Mouse (Mus musculus) layer of hippocampus, adult 2 months (tissue): ENCODE results near the gene 1190005I06Rik. TPM values are rescaled to one million over a fixed set of nuclear protein-coding genes. Genes with fewer than 3 reads are reported as not detected.

Experiments used
- DNase-seq, 2 experiments: peaks; one replicate each; pipeline ENCODE4 v3.0.0; 2022; ENCODE audit warnings: low spot score in 2 of 2
- H3K27ac ChIP-seq: fragments of 200-600 bp; 2 replicates; pipeline ENCODE4 v1.8.1; 2022
- H3K4me3 ChIP-seq: fragments of 200-600 bp; 2 replicates; pipeline ENCODE4 v1.8.1; 2022; ENCODE audit warnings: mild to moderate bottlenecking
- CTCF ChIP-seq: fragments of 200-600 bp; conservative IDR thresholded peaks from 2 replicates; pipeline ENCODE4 v1.8.1; 2022; ENCODE audit warnings: antibody characterized with exemption, mild to moderate bottlenecking, moderate library complexity
- total RNA-seq, 2 experiments: library from RNA; stranded (reverse); gene quantifications; 2 replicates each; pipeline ENCODE4 v1.2.3; 2021

The 1190005I06Rik gene
- total RNA-seq, 2 experiments from 2014 or later = 14.0 to 15.6 TPM

DNA sequence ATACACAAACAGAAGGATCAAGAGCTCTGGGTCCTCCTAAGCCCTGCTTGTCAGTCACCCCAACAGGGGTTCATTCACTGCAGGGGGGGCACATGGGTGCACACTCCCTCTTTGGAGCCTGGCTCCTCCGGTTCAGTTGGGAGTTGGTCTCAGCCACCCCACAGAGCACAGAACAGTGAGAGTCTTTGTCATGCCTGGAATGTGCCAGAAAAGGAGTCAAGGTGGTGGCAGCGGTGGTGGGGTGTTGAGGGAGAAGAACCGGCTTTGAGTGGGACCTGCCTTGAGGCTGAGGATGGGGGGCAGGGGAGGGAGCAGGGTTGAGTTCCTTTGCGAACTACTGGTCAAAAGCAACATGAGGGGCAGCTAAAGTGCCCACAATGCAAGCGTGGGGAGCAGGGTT is 17.4 kb downstream of the 1190005I06Rik start:
- H3K27ac ChIP-seq = peak overlapping the region; percentile 78; the same call in 1 of the 2 replicates
- H3K4me3 ChIP-seq = no peak overlapping the region
- no peak for TF ChIP-seq CTCF
- DNase-seq = no peak

DNA sequence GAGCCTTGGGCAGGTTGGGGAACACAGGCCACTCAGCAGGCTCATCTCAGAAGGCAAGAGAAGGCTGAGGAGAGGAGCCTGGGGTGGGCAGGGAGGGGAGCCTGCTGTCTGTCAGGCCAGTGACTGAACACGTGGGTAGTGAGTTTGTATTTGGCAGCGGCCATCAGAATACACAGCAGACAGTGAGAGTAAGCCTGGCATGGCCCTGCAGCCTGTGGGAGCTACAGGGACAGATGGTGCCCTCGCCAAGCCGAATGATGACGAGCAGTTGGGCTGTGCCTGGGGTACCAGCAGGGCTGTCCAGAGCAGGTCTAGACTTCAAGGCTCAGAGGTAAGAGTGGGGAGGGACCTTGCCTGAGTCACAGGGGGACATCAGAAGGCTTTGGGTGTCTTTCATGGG is 20.1 kb downstream of the 1190005I06Rik start:
- DNase-seq = peak; percentile 35 to 59
- H3K27ac ChIP-seq = peak overlapping the region; percentile 65
- TF ChIP-seq CTCF = no peak
- no peak overlapping the region for H3K4me3 ChIP-seq

- H3K27ac ChIP-seq = no peak overlapping the region
- no peak for TF ChIP-seq CTCF
- no peak overlapping the region for H3K4me3 ChIP-seq
- no peak for DNase-seq
Observed at GRCm38 (mm10) chr8:120626461-120626860, 21.0 kb downstream of the 1190005I06Rik start.

GRCm38 (mm10) chr8:120623608-120624007 is 23.8 kb downstream of the 1190005I06Rik start:
- Histone ChIP-seq H3K27ac (peak overlapping the region; percentile 67; the same call in 1 of the 2 replicates), H3K4me3 (no peak overlapping the region)
- no peak for TF ChIP-seq CTCF
- DNase-seq = no peak

DNA sequence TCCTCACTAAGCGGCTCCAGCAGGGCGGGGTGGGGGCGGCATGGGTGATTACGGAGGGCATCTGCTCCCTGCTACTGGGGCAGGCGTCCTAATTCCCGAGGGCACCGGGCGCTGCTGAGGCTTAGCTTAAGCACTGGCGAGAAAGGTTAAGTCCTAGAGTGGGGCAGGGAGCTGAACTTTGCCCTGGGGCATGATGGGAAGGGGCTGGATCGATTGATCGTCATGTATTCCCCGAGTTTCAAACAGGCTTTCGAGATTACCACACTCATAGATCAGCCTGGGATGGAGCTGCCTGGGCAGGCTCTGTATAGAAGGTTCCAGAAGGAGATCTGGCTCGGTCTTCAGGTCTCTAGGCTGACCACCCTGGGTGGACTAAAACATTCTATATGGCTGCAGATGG is 25.3 kb downstream of the 1190005I06Rik start:
- no peak for TF ChIP-seq CTCF
- Histone ChIP-seq H3K27ac (peak overlapping the region; percentile 71), H3K4me3 (no peak overlapping the region)
- no peak for DNase-seq

- DNase-seq = no peak
- TF ChIP-seq CTCF = no peak
- peak overlapping the region; percentile 95 for H3K27ac ChIP-seq
- H3K4me3 ChIP-seq = no peak overlapping the region
Observed at GRCm38 (mm10) chr8:120620441-120620840, 27.0 kb downstream of the 1190005I06Rik start.

- peak; percentile 54 to 75 for DNase-seq
- no peak overlapping the region for H3K4me3 ChIP-seq
- H3K27ac ChIP-seq = peak overlapping the region; percentile 95
- TF ChIP-seq CTCF = no peak
Observed at GRCm38 (mm10) chr8:120619235-120620180, 27.9 kb downstream of the 1190005I06Rik start.

- peak; percentile 53 to 84 for DNase-seq
- TF ChIP-seq CTCF = peak; percentile 94
- H3K4me3 ChIP-seq = no peak overlapping the region
- peak overlapping the region; percentile 78 for H3K27ac ChIP-seq
Observed at GRCm38 (mm10) chr8:120618110-120618509, 29.3 kb downstream of the 1190005I06Rik start.

DNA sequence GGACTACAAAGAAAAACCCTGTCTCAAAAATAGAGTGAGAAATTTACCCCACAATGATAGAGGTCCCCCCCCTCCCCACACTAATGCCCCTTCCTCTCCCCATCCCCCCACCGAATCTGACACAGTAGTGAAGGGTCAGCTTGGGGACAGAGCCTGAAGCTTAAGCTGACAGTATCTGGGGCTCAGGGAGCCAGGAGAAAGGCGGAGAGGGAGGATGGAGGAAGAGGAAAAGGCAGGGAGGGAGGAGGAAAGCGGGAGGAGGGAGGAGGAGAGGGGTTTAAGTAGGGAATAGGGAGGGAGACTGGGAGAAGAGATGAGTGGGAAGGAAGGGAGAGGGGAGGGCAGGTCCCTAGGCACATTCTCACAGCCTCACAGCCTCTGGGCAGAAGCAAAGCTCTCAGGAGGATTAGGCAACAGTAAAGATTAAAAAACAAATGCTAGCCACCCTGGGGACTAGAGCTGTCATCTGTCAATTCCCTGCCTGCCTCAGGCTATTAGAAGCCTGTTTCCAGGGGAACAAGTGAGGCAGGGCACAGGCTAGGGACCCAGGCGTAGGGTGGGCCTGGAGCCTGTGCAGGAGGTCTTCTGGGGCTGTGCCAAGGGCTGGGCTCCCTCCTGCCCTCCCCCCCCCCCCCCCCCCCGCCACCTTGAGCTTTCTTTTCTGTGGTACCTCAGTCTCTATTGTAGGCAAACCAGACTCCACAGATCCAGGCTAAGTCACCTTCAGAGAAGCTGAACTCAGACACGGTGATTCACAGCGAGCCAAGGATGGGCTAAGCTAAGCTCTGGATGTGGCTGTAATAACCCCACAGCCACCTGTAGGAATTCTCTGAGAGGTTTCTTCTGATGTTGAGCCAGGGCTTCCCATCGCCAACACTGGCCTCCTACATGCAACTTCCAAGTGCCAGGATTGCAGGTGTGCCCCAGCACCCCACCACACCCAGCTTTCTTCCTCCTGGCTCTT is 30.5 kb downstream of the 1190005I06Rik start:
- H3K27ac ChIP-seq = peak overlapping the region; percentile 58
- no peak for DNase-seq

DNA sequence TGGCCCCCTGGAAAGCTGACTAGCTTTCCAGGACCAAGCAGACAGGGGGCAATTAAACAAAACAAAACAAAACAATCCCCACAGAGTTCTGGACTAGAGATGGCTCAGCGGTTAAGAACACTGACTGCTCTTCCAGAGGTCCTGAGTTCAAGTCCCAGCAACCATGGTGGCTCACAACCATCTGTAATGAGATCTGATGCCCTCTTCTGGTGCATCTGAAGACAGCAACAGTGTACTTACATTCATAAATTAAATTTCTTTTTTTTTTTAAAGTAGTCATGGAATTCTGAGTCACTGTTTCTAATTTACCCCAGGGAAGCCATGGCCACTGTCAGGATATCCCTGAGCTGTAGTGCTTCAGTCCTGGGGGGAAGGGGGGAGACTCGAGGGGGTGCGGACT is 32.9 kb downstream of the 1190005I06Rik start:
- no peak for DNase-seq
- H3K4me3 ChIP-seq = no peak overlapping the region

More for the DNA sequence above, 30.5 kb downstream of the 1190005I06Rik start:
- TF ChIP-seq CTCF = no peak
- H3K4me3 ChIP-seq = no peak overlapping the region

DNA sequence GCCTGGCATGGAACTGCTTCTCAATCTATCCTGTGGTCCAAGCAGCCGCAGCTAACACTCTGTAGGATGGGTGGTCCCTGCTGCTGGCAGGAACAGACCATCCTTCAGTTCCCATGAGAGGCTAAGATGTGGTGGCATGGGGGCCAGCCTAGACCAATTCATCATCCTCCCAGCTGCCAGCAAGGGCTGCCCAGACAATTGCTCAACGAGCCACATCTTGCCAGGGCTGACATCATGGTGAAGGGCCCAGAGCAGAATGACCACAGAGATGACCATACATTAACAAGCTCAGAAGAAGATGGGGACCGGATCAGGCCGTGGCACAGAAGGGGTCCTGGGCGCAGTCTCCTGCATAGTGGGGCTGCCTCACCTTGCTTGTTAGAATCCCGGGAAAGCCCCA is 36.6 kb downstream of the 1190005I06Rik start:
- H3K4me3 ChIP-seq = no peak overlapping the region
- H3K27ac ChIP-seq = no peak overlapping the region
- DNase-seq = no peak
- no peak for TF ChIP-seq CTCF

More for the DNA sequence above, 32.9 kb downstream of the 1190005I06Rik start:
- peak; percentile 56 for TF ChIP-seq CTCF
- H3K27ac ChIP-seq = no peak overlapping the region

DNA sequence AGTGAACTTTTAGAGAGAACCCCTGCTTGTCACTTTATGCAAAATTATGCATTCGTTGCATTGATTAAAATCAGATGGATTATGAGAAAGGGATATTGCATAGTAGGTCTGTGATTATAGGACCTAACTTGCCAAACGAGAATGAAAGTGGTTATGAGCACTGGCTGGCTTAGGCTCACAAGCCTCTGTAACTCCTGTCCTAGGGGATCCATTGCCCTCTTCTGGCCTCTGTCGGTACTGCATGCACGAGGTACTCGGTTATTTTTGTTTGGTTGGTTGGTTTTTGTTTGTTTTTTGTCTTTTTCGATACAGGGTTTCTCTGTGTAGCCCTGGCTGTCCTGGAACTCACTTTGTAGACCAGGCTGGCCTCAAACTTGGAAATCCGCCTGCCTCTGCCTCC is 39.5 kb downstream of the 1190005I06Rik start:
- no peak overlapping the region for H3K27ac ChIP-seq
- TF ChIP-seq CTCF = peak; percentile 97
- peak; percentile 76 to 88 for DNase-seq

GRCm38 (mm10) chr8:120607460-120607859 is 40.0 kb downstream of the 1190005I06Rik start:
- no peak overlapping the region for H3K4me3 ChIP-seq
- no peak overlapping the region for H3K27ac ChIP-seq
- no peak for TF ChIP-seq CTCF
- DNase-seq = no peak

More for the DNA sequence above, 39.5 kb downstream of the 1190005I06Rik start:
- no peak overlapping the region for H3K4me3 ChIP-seq
